Mouse (Mus musculus) neural tube, embryonic 14.5 days (tissue): Measurements from ENCODE around the gene Epm2aip1. TPM values are rescaled to one million over a fixed set of nuclear protein-coding genes. Genes with fewer than 3 reads are reported as not detected.
A peak's percentile ranks its signal among the peaks of the same experiment; 100 is the strongest.

Experiments used
- ATAC-seq: fragments of 200-750 bp; cut with Nextera tagmentation; 2 replicates; pipeline ENCODE4 v1.8.0; 2017; ENCODE audit warnings: low read depth, mild to moderate bottlenecking, moderate TSS enrichment, moderate library complexity
- H3K27ac ChIP-seq: fragments of 300-500 bp; sonication (generic); 2 replicates; pipeline ENCODE4 v1.5.1; 2014; ENCODE audit warnings: low read depth, mild to moderate bottlenecking, control low read depth, low read length, moderate library complexity, mixed read lengths
- H3K27me3 ChIP-seq: fragments of 300-500 bp; sonication (generic); 2 replicates; pipeline ENCODE4 v1.6.1; 2014; ENCODE audit warnings: low read length; ENCODE audit not compliant: control insufficient read depth, insufficient read depth
- H3K36me3 ChIP-seq: fragments of 300-500 bp; sonication (generic); 2 replicates; pipeline ENCODE4 v1.6.1; 2014; ENCODE audit warnings: low read length, mixed read lengths; ENCODE audit not compliant: control insufficient read depth, insufficient read depth
- H3K4me1 ChIP-seq: fragments of 300-500 bp; sonication (generic); 2 replicates; pipeline ENCODE4 v1.6.1; 2014; ENCODE audit warnings: low read length; ENCODE audit not compliant: control insufficient read depth, insufficient read depth
- H3K4me2 ChIP-seq: fragments of 300-500 bp; sonication (generic); 2 replicates; pipeline ENCODE4 v1.6.1; 2014; ENCODE audit warnings: mild to moderate bottlenecking, low read depth, low read length, control low read depth
- H3K4me3 ChIP-seq: fragments of 300-500 bp; sonication (generic); 2 replicates; pipeline ENCODE4 v1.5.1; 2014; ENCODE audit warnings: low read depth, low read length, control low read depth, mixed read lengths
- H3K9ac ChIP-seq: fragments of 300-500 bp; sonication (generic); replicated peaks from 2 replicates; pipeline ENCODE4 v1.6.1; 2014; ENCODE audit warnings: low read depth, mild to moderate bottlenecking, control low read depth, low read length, mixed read lengths
- H3K9me3 ChIP-seq: fragments of 300-500 bp; sonication (generic); 2 replicates; pipeline ENCODE4 v1.6.1; 2016; ENCODE audit warnings: low read length; ENCODE audit not compliant: control insufficient read depth
- WGBS: fragments of 180-500 bp; shearing (Covaris S2); extraction: QIAGEN DNeasy Blood & Tissue Kit; methylation state at CpG from one replicate; pipeline ENCODE4 v1.1.7; 2014; 5-methylcytosine and 5-hydroxymethylcytosine counted together
- polyA plus RNA-seq: library from polyadenylated mRNA; unstranded; fragments of >200 nt; fragmentation: Nextera tagmentation; extraction: Ambion mirVana; gene quantifications from 2 replicates; pipeline ENCODE4 v1.2.1, GENCODE M21; 2014

Epm2aip1 gene
- polyA plus RNA-seq, 1 experiment from 2014 or later: 88.9 TPM

DNA sequence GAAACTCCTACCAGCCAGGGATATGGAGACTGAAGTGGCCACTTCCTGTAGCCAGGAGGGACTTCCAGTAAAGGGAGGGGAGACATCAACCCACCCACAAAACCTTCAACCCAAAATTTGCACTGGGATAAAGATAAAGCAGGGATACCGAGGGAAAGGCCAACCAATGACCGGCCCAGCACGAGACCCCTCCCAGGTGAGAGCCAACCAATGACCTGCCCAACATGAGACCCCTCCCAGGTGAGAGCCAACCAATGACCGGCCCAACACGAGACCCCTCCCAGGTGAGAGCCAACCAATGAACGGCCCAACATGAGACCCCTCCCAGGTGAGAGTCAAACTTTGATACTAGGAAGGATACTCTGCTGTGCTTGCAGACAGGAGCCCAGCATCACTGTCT is 23.2 kb downstream of the Epm2aip1 start:
- Histone ChIP-seq H3K4me3 (no peak overlapping the region), H3K9me3 (no peaks in the 10 kb centered on the region), H3K36me3 (no peaks in the 10 kb centered on the region), H3K27me3 (no peaks in the 10 kb centered on the region), H3K27ac (no peak overlapping the region), H3K9ac (no peak overlapping the region), H3K4me2 (no peak overlapping the region), H3K4me1 (no peaks in the 10 kb centered on the region)
- ATAC-seq: no peak
- WGBS: 95% methylated on average over 6 of the region's 6 CpGs

DNA sequence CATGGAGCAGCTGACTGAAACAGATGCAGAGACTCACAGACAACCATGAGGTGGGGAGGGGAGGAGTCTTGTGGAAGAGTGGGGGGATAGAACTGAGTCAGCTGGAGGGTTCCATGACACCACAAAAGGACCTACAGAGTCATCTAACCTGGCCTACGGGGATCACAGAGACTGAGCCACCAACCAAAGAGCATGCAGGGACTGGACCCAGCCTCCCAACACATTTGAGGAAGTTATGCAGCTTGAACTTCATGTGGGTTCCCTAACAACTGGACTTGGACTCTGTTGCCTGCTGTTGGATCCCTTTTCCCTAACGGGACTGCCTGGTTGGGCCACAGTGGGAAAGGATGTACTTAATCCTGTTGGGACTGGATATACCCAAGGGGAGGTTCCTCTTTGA is 23.6 kb downstream of the Epm2aip1 start:
- no peaks in the 10 kb centered on the region for H3K27me3 ChIP-seq
- H3K36me3 ChIP-seq: no peaks in the 10 kb centered on the region
- H3K4me3 ChIP-seq: no peak overlapping the region
- ATAC-seq: no peak
- no peak overlapping the region for H3K4me2 ChIP-seq
- WGBS: 87% methylated on average over 2 of the region's 2 CpGs
- no peak overlapping the region for H3K9ac ChIP-seq
- no peak overlapping the region for H3K27ac ChIP-seq
- H3K9me3 ChIP-seq: no peaks in the 10 kb centered on the region
- H3K4me1 ChIP-seq: no peaks in the 10 kb centered on the region

DNA sequence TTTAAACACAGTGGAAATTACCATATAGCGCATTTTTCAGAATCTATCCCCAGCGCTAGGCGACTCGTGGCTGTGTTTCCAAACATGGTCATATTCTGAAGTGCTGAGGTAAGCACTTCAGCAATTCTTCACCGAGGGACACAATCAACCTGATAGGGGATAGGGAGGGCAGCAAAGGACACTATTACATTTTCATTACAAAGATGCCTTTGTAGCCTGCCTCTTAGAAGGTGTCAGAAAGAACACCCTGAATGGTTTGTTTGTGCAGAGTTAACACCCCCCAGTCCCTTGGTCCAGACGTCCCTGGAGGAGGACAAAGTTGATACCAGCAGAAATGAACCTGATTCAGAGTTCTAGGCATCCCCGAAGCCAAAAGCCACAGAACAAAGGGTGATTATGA is 24.7 kb downstream of the Epm2aip1 start:
- H3K36me3 ChIP-seq: no peaks in the 10 kb centered on the region
- no peak overlapping the region for H3K4me3 ChIP-seq
- no peaks in the 10 kb centered on the region for H3K9me3 ChIP-seq
- H3K4me1 ChIP-seq: no peaks in the 10 kb centered on the region
- H3K27ac ChIP-seq: no peak overlapping the region
- no peak for ATAC-seq
- no peak overlapping the region for H3K4me2 ChIP-seq
- no peaks in the 10 kb centered on the region for H3K27me3 ChIP-seq
- H3K9ac ChIP-seq: no peak overlapping the region
- WGBS: 74% methylated on average over 7 of the region's 7 CpGs

DNA sequence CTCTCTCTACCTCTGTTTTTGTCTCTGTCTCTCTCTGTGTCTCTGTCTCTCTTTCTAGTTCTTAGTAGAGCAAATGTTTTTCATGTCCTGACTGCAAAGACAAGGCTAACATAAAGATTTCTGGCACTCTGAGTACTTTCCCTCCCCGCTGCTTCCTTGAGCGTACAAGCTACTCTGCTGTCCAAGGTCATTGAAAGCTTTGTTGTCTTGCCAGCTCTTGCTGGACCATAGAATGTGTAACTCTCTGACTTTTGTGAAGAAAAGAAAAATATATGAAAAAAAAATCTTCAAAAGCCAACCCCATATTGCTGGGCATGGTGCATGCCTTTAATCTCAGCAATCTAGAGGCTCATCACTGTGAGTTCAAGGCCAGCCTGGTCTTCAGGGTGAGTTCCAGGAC is 26.9 kb downstream of the Epm2aip1 start:
- no peak overlapping the region for H3K4me2 ChIP-seq
- WGBS: 89% methylated on average over 2 of the region's 2 CpGs
- no peaks in the 10 kb centered on the region for H3K9me3 ChIP-seq
- H3K27me3 ChIP-seq: no peaks in the 10 kb centered on the region
- no peak for ATAC-seq
- H3K36me3 ChIP-seq: no peaks in the 10 kb centered on the region
- H3K4me3 ChIP-seq: no peak overlapping the region
- no peak overlapping the region for H3K27ac ChIP-seq
- H3K9ac ChIP-seq: no peak overlapping the region
- no peaks in the 10 kb centered on the region for H3K4me1 ChIP-seq

DNA sequence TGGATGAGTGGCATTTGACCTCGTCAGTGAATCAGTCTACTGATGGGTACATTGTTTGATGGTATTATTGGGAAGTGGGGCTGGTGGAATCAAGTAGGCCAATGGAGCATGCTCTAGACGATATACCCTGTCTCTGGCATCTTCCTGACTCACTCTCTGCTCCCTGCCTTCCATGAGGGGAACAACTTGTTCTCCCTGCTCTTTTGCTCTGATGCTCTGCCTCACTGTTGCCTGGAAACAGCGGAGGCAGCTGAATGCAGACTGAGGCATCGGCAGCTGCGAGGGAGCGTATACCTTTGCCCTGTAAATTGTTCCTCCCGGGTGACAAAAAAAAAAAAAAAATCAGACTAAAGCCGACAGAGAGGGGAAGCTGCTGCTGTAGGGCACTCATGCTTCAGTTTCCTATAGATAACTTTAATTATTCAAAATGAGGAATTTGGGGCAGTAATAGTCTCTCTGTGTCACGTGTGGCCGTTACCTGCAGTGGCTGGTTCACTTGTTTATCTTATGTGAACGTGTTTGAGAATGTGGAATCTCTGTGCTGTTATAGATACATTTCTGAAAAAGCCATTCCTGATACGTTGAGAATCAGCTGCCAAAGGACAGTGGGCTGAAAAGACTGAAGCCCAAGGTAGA is 30.6 kb downstream of the Epm2aip1 start:
- H3K4me3 ChIP-seq: no peak overlapping the region
- H3K27ac ChIP-seq: no peak overlapping the region
- no peaks in the 10 kb centered on the region for H3K4me1 ChIP-seq
- no peak overlapping the region for H3K9ac ChIP-seq
- H3K27me3 ChIP-seq: no peaks in the 10 kb centered on the region
- H3K9me3 ChIP-seq: no peaks in the 10 kb centered on the region
- ATAC-seq: no peak
- 51% methylated on average over 12 of the region's 12 CpGs for WGBS
- H3K4me2 ChIP-seq: no peak overlapping the region
- H3K36me3 ChIP-seq: no peaks in the 10 kb centered on the region

DNA sequence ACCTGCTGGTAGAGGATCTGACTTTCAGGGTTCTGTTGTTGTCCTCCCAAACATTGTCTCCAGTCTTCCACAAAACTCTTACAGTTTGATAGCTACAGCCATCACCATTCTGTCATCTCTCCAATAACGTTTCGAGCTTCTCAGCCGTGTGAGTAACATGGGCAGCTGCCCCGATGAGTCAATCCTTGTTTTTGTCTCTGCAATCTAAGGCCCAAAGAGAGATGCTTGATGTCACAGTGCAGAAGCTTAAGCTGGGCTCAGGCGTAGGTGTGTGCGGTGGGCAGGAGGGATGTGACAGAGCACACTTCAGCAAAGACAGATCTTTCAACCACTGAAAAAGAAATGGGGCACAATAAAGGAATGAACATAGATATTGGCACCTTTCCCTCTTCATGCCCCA is 32.3 kb downstream of the Epm2aip1 start:
- WGBS: 95% methylated on average over 6 of the region's 6 CpGs
- no peak overlapping the region for H3K4me2 ChIP-seq
- H3K27me3 ChIP-seq: no peaks in the 10 kb centered on the region
- no peak for ATAC-seq
- no peaks in the 10 kb centered on the region for H3K36me3 ChIP-seq
- H3K9me3 ChIP-seq: no peaks in the 10 kb centered on the region
- H3K9ac ChIP-seq: no peak overlapping the region
- H3K4me3 ChIP-seq: no peak overlapping the region
- no peaks in the 10 kb centered on the region for H3K4me1 ChIP-seq
- no peak overlapping the region for H3K27ac ChIP-seq

DNA sequence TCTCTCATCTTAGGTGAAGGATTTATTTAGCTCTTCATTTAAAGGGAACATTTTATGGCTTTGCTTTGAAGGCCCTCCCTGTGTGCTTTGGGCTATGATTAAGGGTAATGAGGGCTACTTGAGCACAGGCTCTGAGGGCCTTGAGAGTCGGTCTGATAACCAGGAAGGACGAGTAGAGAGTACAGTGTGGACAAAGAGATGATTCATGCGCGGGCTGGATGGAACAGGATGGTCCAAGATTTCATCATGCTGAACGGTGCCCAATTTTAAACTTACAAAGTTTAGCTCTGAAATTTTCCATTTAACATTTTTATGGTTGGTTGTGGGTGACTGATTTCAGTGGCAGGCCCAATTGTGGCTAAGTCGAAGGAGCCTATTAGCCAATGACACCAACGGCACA is 34.4 kb downstream of the Epm2aip1 start:
- Histone ChIP-seq H3K4me3 (no peak overlapping the region), H3K36me3 (no peaks in the 10 kb centered on the region), H3K9me3 (peaks cover 3% of the 10 kb centered on the region; the same call in 1 of the 2 replicates), H3K27me3 (peaks cover 8% of the 10 kb centered on the region), H3K4me1 (no peaks in the 10 kb centered on the region), H3K27ac (no peak overlapping the region), H3K4me2 (no peak overlapping the region), H3K9ac (no peak overlapping the region)
- WGBS: 64% methylated on average over 7 of the region's 7 CpGs
- no peak for ATAC-seq

DNA sequence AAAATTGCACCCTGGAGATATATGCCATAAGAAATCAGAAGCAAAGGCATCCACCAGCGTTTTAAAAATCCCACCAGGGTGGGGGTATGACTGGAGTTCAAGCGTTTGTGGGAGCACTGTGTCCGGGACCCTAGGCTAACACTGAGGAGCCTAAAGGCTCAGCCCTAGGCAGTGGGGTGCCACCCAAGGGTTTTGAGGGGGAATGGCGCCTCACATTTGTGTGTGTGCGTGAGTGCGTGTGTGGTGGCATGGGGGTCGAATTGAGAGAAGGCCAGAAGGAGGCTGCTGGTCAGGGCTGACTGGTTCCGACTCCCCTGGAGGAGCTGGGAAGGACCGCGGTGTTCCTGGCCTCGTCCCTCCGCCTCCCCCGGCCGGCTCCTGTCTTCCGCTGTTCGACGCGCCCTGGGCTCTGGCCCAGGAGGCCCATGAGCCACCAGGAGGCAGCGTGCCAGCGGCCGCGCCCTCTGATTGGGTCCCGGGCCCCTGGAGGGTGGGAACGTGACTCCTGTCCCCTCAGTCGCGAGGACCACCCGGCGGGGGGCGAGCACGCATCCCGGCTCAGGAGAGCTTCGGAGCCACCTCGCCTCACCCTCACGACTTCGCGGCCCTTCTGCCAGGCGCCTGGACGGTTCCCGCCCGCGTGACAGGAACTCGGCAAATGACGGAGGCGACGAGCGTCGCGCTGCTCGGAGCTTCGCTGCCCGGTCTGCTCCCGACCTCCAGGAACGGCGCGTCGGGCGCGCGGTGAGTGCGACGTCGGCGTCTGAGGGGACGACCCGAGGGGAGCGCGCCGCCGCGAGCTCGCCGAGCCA is 39.5 kb downstream of the Epm2aip1 start, which contains the start of gene Trank1:
Gene Trank1, plus strand, starts transcription at position 709 of the 812 bp plus-strand sequence.
- Histone ChIP-seq H3K4me3 (peak within 1 kb of the TSS; percentile 58), H3K4me2 (peak within 1 kb of the TSS; percentile 63), H3K27me3 (peaks cover 33% of the 10 kb centered on the region), H3K4me1 (no peaks in the 10 kb centered on the region), H3K27ac (no peak within 1 kb of the TSS), H3K9me3 (peaks cover 3% of the 10 kb centered on the region; the same call in 1 of the 2 replicates), H3K9ac (peak within 1 kb of the TSS; percentile 48), H3K36me3 (no peaks in the 10 kb centered on the region)
- ATAC-seq: peak; percentile 72
- WGBS: 9% methylated on average over 62 of the region's 72 CpGs

DNA sequence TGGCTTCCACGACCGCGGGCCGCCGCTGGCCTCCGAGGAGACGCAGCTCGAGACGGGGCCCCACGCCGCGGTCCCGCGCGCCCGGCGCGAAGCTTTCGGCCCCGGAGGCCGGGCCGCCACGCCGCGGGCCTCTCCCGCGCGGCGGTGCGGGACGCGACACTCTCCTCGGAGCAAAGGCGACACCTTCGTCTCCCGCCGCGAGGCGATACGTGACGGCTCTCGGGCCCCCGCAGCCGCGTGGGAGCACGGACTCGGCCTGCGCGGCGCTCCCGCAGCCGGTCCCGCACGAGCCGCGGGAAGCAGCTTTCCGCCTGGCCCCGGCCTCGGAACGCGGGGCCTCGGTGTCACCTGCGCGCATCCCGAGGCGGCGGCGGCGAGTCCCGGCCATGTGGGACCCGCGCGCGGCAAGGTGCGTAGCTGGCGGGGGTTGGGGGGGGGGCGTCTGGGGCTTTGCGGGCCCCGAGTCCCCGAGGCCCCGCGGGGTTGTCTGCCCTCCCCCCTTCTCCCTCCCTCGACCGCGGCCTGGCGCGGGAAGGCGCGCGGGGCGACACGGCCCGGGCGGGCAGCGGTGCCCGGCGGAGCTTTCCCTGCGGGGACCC is 40.2 kb downstream of the Epm2aip1 start:
- ATAC-seq: peak; percentile 56
- Histone ChIP-seq H3K9ac (peak overlapping the region; percentile 48), H3K9me3 (peaks cover 3% of the 10 kb centered on the region; the same call in 1 of the 2 replicates), H3K4me2 (peak overlapping the region; percentile 63), H3K4me1 (no peaks in the 10 kb centered on the region), H3K27me3 (peaks cover 33% of the 10 kb centered on the region), H3K4me3 (peak overlapping the region; percentile 58), H3K36me3 (no peaks in the 10 kb centered on the region), H3K27ac (no peak overlapping the region)
- 1% methylated on average over 74 of the region's 98 CpGs for WGBS
